Mouse (Mus musculus): ENCODE measurements around the gene AI661453. TPM values are rescaled to one million over a fixed set of nuclear protein-coding genes. Genes with fewer than 3 reads are reported as not detected.

Gene AI661453
- polyA plus RNA-seq, 1 experiment from 2014 or later = 1.1 TPM

DNA sequence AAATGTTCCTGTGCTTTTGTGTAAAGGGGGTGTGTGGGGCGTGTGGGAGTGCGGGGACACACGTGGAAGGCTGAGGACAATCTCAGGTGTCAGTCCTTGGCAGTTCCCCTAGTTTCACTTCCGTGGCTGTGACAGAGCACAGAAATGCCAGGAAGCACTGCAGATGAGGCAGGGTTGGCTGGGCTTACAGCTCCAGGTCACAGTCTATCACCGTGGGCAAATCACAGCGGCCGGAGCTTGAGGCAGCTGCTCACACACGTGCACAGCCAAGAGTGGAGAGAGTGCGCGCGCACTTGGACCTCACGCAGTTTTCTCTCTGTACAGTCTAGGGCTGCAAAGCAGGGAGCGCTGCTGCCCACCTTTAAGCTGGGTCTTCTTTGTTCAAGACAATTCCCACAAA lies 21.9 kb downstream of the AI661453 start:
- H3K4me1 ChIP-seq (replicated peaks) = peaks cover 62% of the 10 kb centered on the region
- 76% methylated on average over 13 of the region's 13 CpGs for WGBS
- ATAC-seq (ENCODE audit: insufficient number of reproducible peaks, low FRiP score) = no peak
- H3K27me3 ChIP-seq (replicated peaks) = no peaks in the 10 kb centered on the region
- H3K4me2 ChIP-seq = no peak overlapping the region
- no peak overlapping the region for H3K4me3 ChIP-seq
- H3K9me3 ChIP-seq (replicated peaks) = no peaks in the 10 kb centered on the region
- H3K27ac ChIP-seq (ENCODE audit: poor library complexity, severe bottlenecking) = no peak overlapping the region
- no peaks in the 10 kb centered on the region for H3K36me3 ChIP-seq
- no peak overlapping the region for H3K9ac ChIP-seq

DNA sequence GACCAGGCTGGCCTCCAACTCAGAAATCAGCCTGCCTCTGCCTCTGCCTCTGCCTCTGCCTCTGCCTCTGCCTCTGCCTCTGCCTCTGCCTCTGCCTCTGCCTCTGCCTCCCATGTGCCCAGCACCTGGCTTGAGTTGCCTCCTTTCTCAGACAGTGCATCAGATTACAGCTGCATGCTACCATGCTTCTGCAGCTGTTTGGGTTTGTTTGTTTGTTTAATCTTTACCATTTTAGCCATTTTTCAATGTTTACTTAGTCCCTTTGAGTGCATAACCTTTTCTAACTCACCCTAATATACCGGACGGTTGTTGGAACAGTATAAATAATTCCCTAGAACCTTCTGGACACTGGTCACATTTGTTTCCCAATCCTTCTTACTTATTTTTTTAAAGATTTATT lies 22.5 kb downstream of the AI661453 start:
- Histone ChIP-seq H3K4me1 (replicated peaks) (peaks cover 59% of the 10 kb centered on the region), H3K27me3 (replicated peaks) (no peaks in the 10 kb centered on the region), H3K4me2 (no peak overlapping the region), H3K9me3 (replicated peaks) (no peaks in the 10 kb centered on the region), H3K27ac (ENCODE audit: poor library complexity, severe bottlenecking) (no peak overlapping the region), H3K36me3 (no peaks in the 10 kb centered on the region), H3K4me3 (no peak overlapping the region), H3K9ac (no peak overlapping the region)
- ATAC-seq (ENCODE audit: insufficient number of reproducible peaks, low FRiP score) = no peak
- 89% methylated on average over 2 of the region's 2 CpGs for WGBS

DNA sequence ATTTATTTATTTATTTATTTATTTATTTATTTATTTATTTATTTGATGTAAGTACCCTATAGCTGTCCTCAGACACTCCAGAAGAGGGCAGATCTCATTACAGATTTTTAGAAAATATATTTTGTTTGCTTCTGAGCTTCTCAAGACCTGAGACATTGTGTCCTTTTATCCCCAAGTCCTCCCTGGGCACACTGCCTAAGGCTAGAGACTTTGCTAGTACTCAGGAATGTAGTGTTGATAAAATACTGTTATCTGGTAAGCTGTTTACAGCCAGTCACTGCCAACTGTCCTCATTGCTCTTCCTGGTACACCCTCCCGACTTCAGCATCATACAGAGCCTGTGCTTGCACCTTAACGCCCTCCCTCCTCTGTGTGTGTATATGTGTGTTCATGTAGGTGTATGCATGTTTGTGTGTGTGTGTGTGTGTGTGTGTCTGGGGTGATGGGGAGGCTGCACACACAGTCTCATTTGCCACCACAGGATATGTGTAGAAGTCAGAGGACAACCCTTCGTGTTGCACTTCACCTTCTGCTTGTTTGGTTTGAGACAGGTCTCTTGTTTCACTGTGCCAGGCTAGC lies 23.0 kb downstream of the AI661453 start:
- 0 out of 2 replicates have a peak, but pooled peaks cover 3% of the 10 kb centered on the region for H3K27me3 ChIP-seq (replicated peaks)
- H3K36me3 ChIP-seq = no peaks in the 10 kb centered on the region
- H3K4me2 ChIP-seq = no peak overlapping the region
- H3K4me3 ChIP-seq = no peak overlapping the region
- 41% methylated on average over 3 of the region's 3 CpGs for WGBS
- no peak overlapping the region for H3K9ac ChIP-seq
- peaks cover 56% of the 10 kb centered on the region for H3K4me1 ChIP-seq (replicated peaks)
- ATAC-seq (ENCODE audit: insufficient number of reproducible peaks, low FRiP score) = no peak
- H3K27ac ChIP-seq (ENCODE audit: poor library complexity, severe bottlenecking) = no peak overlapping the region
- no peaks in the 10 kb centered on the region for H3K9me3 ChIP-seq (replicated peaks)

DNA sequence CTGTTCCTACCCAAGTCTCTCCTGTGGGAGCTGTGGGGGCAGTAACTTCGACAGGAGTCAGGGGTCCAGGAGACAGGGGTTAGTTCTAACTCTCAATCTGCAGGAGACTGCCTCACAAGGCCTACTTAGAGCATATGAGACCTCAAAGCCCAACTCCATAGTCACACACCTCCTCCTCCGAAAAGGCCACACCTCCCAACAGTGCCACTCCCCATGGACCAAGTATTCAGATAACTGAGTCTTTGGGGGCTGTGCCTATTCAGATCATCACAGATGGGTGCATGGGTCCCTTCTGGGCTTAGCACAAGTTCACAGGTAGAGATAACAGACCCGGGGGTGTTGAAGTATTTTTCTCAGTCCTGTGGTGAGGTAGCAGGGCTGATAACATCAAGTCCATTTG lies 25.3 kb downstream of the AI661453 start:
- Histone ChIP-seq H3K27me3 (replicated peaks) (peaks cover 26% of the 10 kb centered on the region), H3K4me2 (no peak overlapping the region), H3K4me1 (replicated peaks) (peaks cover 42% of the 10 kb centered on the region), H3K9ac (no peak overlapping the region), H3K36me3 (no peaks in the 10 kb centered on the region), H3K4me3 (no peak overlapping the region), H3K27ac (ENCODE audit: poor library complexity, severe bottlenecking) (no peak overlapping the region), H3K9me3 (replicated peaks) (no peaks in the 10 kb centered on the region)
- 27% methylated on average over 3 of the region's 3 CpGs for whole genome bisulfite sequencing
- ATAC-seq (ENCODE audit: insufficient number of reproducible peaks, low FRiP score) = no peak

DNA sequence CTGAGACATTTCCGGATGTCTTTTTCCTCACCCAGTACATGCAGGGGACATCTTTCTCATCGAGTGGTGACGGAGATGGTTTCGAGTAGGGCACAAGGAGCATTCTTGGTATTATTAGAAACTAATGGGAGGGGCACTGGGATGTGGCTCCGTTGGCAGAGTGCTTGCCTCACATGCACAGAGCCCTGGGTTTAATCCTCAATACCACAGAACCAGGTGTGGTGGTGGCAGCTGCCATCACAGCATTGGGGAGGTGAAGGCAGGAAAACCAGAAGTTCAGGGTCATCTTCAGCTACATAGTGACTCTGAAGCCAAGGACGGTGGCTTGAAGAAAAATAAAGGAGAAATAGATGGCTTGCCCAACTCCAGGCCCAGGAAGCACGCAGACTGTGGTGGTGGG lies 25.8 kb downstream of the AI661453 start:
- no peaks in the 10 kb centered on the region for H3K9me3 ChIP-seq (replicated peaks)
- peak overlapping the region; percentile 51; the same call in 1 of the 2 replicates for H3K27ac ChIP-seq (ENCODE audit: poor library complexity, severe bottlenecking)
- H3K9ac ChIP-seq = no peak overlapping the region
- H3K27me3 ChIP-seq (replicated peaks) = peaks cover 31% of the 10 kb centered on the region
- no peak for ATAC-seq (ENCODE audit: insufficient number of reproducible peaks, low FRiP score)
- H3K4me3 ChIP-seq = no peak overlapping the region
- peaks cover 38% of the 10 kb centered on the region for H3K4me1 ChIP-seq (replicated peaks)
- no peaks in the 10 kb centered on the region for H3K36me3 ChIP-seq
- WGBS = 46% methylated on average over 7 of the region's 7 CpGs
- no peak overlapping the region for H3K4me2 ChIP-seq

DNA sequence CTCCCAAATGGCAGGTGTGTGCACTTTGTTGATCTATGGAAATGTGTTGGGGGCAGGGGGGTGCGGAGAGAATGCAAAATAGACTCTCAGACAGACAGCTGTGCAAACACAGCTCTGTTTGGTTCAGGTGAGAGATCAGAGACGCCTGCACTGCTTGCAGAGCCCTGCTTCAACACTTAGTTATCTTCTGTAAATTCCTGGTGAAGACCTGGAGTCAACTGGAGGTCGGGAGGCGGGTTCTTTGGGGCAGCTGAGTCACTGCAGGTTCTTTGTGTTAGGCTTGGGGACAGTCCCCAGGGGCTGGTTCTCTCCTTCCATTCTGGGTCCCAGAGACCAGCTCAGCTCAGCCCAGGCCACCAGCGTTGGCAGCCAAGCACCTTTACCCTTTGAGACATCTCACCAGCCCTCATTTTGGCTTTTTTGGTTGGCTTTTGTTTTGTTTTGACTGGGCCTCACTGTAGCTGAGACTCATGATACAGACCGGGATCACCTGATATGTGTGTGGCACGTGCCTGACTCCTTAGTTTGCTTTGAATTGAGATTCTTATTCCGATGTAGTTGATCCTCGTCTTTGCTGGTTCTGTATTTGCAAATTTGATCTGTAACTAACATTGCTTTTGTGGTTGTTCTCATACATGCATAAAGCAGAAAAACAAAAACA lies 26.4 kb downstream of the AI661453 start:
- H3K9me3 ChIP-seq (replicated peaks) = no peaks in the 10 kb centered on the region
- H3K4me1 ChIP-seq (replicated peaks) = peaks cover 39% of the 10 kb centered on the region
- no peak overlapping the region for H3K9ac ChIP-seq
- no peak for ATAC-seq (ENCODE audit: insufficient number of reproducible peaks, low FRiP score)
- H3K36me3 ChIP-seq = no peaks in the 10 kb centered on the region
- WGBS = 34% methylated on average over 9 of the region's 9 CpGs
- peaks cover 38% of the 10 kb centered on the region for H3K27me3 ChIP-seq (replicated peaks)
- no peak overlapping the region for H3K4me2 ChIP-seq
- peak overlapping the region; percentile 51; the same call in 1 of the 2 replicates for H3K27ac ChIP-seq (ENCODE audit: poor library complexity, severe bottlenecking)
- H3K4me3 ChIP-seq = no peak overlapping the region

DNA sequence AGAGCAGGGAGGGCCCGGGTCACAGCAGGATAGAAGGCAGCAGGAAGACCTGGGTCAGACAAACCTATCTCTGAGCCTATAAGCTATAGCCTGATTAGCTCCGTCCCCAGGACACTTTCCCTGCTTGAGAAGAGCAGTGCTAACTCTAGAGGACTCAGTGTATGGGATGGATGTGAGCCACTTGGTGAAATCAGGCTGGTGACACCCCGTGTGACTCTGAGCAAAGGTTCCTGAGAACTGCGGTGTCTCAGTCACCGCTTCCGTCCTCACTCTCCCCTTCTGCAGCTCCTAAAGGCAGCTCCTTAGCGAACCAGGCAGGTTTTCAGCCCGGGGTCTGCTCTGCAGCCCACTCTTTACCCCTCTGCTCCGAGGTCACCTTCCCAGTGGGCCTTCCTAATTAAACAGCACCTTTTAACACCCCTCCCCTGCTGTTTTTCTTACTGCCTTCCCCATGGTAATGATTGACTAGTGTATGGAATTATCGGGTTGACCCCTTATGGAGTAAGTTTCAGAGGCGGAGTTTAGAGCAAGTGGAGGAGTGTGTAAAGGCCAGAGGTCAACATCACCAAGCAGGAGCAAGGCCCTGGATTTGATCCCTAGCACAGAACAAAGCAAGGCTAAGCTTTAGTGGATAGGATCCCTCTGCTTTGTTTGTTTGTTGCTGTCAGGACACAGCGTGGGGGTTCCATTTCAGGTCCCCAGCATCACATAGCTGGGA lies 28.0 kb downstream of the AI661453 start:
- H3K36me3 ChIP-seq = no peaks in the 10 kb centered on the region
- no peaks in the 10 kb centered on the region for H3K9me3 ChIP-seq (replicated peaks)
- no peak overlapping the region for H3K9ac ChIP-seq
- H3K4me1 ChIP-seq (replicated peaks) = peaks cover 45% of the 10 kb centered on the region
- ATAC-seq (ENCODE audit: insufficient number of reproducible peaks, low FRiP score) = no peak
- WGBS = 44% methylated on average over 12 of the region's 12 CpGs
- no peak overlapping the region for H3K4me3 ChIP-seq
- H3K27ac ChIP-seq (ENCODE audit: poor library complexity, severe bottlenecking) = no peak overlapping the region
- peaks cover 47% of the 10 kb centered on the region for H3K27me3 ChIP-seq (replicated peaks)
- no peak overlapping the region for H3K4me2 ChIP-seq

DNA sequence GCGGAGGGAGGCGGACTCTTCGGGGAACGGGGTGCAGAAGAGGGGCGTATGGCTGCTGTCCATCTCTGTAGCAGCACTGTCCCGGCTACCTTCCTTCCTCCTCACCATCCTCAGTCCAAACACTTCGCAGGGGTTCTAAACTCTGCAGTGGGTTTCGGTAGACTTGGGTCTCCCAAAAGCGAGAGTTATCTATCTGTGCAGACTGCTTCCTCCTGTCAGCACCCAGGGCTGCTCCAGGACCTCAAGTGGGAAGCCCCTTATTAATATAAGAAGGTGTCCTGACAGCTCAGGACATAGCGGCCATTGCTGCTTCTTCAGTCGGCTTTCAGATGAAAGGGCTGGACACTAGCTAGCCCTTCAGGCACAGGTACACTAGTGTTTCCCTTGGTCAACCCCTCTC lies 28.6 kb downstream of the AI661453 start:
- Histone ChIP-seq H3K4me1 (replicated peaks) (peaks cover 41% of the 10 kb centered on the region), H3K4me3 (no peak overlapping the region), H3K27me3 (replicated peaks) (peaks cover 53% of the 10 kb centered on the region), H3K27ac (ENCODE audit: poor library complexity, severe bottlenecking) (no peak overlapping the region), H3K36me3 (no peaks in the 10 kb centered on the region), H3K9me3 (replicated peaks) (no peaks in the 10 kb centered on the region), H3K9ac (no peak overlapping the region), H3K4me2 (no peak overlapping the region)
- no peak for ATAC-seq (ENCODE audit: insufficient number of reproducible peaks, low FRiP score)
- 68% methylated on average over 11 of the region's 11 CpGs for whole genome bisulfite sequencing

DNA sequence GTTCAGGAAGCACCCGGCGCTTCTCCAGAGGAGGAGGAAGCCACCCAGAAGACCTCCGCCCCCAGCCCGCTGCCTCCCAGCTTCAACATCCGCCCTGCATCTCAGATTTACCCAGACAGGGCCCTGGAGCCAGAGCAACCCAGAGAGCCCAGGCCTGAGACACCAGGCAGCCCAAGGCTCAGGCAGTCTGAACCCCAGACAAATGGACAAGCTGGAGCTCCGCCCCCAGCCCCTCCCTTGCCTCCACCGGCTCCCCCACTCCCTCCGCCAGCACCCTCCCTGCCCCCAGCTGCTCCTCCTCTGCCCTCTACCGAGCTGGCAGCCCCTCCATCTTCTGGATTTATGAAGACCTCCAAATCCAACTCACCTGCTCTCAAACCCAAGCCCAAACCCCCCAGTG lies 29.9 kb downstream of the AI661453 start:
- Histone ChIP-seq H3K4me1 (replicated peaks) (peaks cover 49% of the 10 kb centered on the region), H3K27ac (ENCODE audit: poor library complexity, severe bottlenecking) (no peak overlapping the region), H3K9ac (no peak overlapping the region), H3K4me2 (no peak overlapping the region), H3K4me3 (no peak overlapping the region), H3K9me3 (replicated peaks) (no peaks in the 10 kb centered on the region), H3K36me3 (no peaks in the 10 kb centered on the region), H3K27me3 (replicated peaks) (peaks cover 55% of the 10 kb centered on the region)
- WGBS = 36% methylated on average over 9 of the region's 9 CpGs
- no peak for ATAC-seq (ENCODE audit: insufficient number of reproducible peaks, low FRiP score)

DNA sequence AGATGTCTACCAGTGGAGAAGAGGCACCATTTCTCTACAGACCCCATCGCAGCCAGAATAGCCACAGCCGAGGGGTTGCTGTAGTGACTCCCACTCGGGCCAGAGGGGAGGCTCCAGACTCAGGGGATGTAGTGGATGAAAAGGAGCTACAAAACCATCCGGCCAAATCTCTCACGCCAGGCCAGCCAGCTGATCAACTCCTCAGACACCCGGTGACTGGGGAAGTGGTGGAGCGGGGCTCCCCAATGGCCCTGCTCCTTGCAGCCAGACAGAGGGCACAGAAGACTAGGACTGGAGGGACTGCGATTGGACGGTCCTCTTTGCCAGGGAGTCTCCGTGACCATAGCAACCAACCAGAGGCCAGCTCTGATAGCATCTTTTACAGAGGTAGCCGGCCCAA lies 31.2 kb downstream of the AI661453 start:
- H3K4me1 ChIP-seq (replicated peaks) = peaks cover 46% of the 10 kb centered on the region
- no peaks in the 10 kb centered on the region for H3K36me3 ChIP-seq
- peak overlapping the region; percentile 65 for H3K4me2 ChIP-seq
- no peaks in the 10 kb centered on the region for H3K9me3 ChIP-seq (replicated peaks)
- peak overlapping the region; percentile 44; the same call in 1 of the 2 replicates for H3K9ac ChIP-seq
- 69% methylated on average over 11 of the region's 11 CpGs for WGBS
- peaks cover 55% of the 10 kb centered on the region for H3K27me3 ChIP-seq (replicated peaks)
- H3K27ac ChIP-seq (ENCODE audit: poor library complexity, severe bottlenecking) = no peak overlapping the region
- no peak for ATAC-seq (ENCODE audit: insufficient number of reproducible peaks, low FRiP score)
- H3K4me3 ChIP-seq = peak overlapping the region; percentile 42; the same call in 1 of the 2 replicates

DNA sequence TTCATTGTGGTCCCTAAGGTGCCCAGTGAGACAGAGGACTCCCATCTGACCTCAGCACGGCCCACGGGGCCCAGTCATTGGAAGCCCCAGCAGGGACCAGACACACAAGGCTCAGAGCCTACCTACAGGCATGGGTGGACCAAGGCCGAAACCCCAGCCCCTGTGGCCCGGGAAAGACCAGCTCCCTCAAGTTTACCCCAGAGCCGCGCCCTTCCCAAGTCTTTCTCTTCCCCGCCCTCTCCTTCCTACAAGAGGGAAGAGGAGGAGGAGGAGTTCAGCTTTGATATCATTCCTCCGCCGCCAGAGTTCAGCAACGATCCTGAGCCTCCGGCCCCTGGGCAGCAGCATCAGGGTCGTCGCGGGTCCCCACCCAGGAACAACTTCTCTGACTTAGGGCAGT lies 31.6 kb downstream of the AI661453 start:
- Histone ChIP-seq H3K4me1 (replicated peaks) (peaks cover 46% of the 10 kb centered on the region), H3K9ac (peak overlapping the region; percentile 44; the same call in 1 of the 2 replicates), H3K27me3 (replicated peaks) (peaks cover 55% of the 10 kb centered on the region), H3K4me3 (peak overlapping the region; percentile 42), H3K9me3 (replicated peaks) (no peaks in the 10 kb centered on the region), H3K4me2 (peak overlapping the region; percentile 65), H3K27ac (ENCODE audit: poor library complexity, severe bottlenecking) (no peak overlapping the region), H3K36me3 (no peaks in the 10 kb centered on the region)
- 15% methylated on average over 14 of the region's 14 CpGs for WGBS
- no peak for ATAC-seq (ENCODE audit: insufficient number of reproducible peaks, low FRiP score)
